Mouse (Mus musculus): ENCODE results near the gene Tgif1.

GRCm38 (mm10) chr17:70847086-70847485 is 6.3 kb downstream of the Tgif1 start:
- TF ChIP-seq CEBPB (IDR thresholded peaks at IDR 0.05; ENCODE audit: insufficient read depth, poor library complexity, severe bottlenecking) (no peak), TCF3 (IDR thresholded peaks at IDR 0.05; ENCODE audit: insufficient read length, low read depth) (no peak)
